Mouse (Mus musculus): Measurements from ENCODE around the gene Abi1. TPM values are rescaled to one million over a fixed set of nuclear protein-coding genes. Genes with fewer than 3 reads are reported as not detected.
A peak's percentile ranks its signal among the peaks of the same experiment; 100 is the strongest.
"Not testable (repeated sequence)": the region's sequence is repeated elsewhere in the genome, so short reads cannot be mapped to it uniquely, and the experiment has no call there.

The Abi1 gene
- polyA plus RNA-seq, 1 experiment from 2014 or later: 58.6 TPM

DNA sequence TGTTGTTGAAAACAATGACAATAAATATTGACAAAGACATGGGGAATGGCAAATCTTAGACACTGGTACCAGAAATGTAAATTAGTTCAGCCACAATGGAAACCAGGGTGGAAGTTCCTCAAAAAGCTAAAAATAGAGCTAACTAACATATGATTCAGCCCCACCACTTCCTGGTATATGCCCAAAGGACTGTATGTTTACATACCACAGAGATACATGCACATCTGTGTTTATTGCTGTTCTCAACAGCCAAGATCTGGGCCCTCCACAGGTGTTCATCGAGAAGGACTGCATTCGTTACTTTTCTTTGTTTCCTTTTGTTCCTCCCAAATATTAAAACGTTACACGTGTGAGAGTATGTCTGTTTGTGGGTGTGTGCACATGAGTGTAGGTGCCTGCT, 1.4 kb upstream of the Abi1 start:
- Histone ChIP-seq H3K27me3 (ENCODE audit: control insufficient read depth, insufficient read depth, low read length) (no peaks in the 10 kb centered on the region), H3K36me3 (ENCODE audit: control insufficient read depth, insufficient read depth, low read length) (no peaks in the 10 kb centered on the region), H3K9ac (replicated peaks; ENCODE audit: low read depth, low read length) (no peak overlapping the region), H3K27ac (ENCODE audit: low read length) (no peak overlapping the region), H3K9me3 (ENCODE audit: control insufficient read depth, low read depth, low read length) (no peaks in the 10 kb centered on the region), H3K4me2 (replicated peaks; ENCODE audit: low read depth, low read length) (no peak overlapping the region), H3K4me1 (ENCODE audit: control insufficient read depth, insufficient read depth, low read length) (0 out of 2 replicates have a peak, but pooled peaks cover 9% of the 10 kb centered on the region), H3K4me3 (ENCODE audit: low read depth, low read length) (no peak overlapping the region)
- whole genome bisulfite sequencing: 70% methylated on average over 4 of the region's 4 CpGs
- no peak for ATAC-seq (ENCODE audit: insufficient number of reproducible peaks, insufficient read depth, low FRiP score, low read depth)

- H3K27me3 ChIP-seq (ENCODE audit: control insufficient read depth, insufficient read depth, low read length); H3K4me3 ChIP-seq (ENCODE audit: low read depth, low read length); ATAC-seq (ENCODE audit: insufficient number of reproducible peaks, insufficient read depth, low FRiP score, low read depth); H3K9ac ChIP-seq (replicated peaks; ENCODE audit: low read depth, low read length); H3K36me3 ChIP-seq (ENCODE audit: control insufficient read depth, insufficient read depth, low read length); H3K9me3 ChIP-seq (ENCODE audit: control insufficient read depth, low read depth, low read length); H3K27ac ChIP-seq (ENCODE audit: low read length); H3K4me1 ChIP-seq (ENCODE audit: control insufficient read depth, insufficient read depth, low read length); H3K4me2 ChIP-seq (replicated peaks; ENCODE audit: low read depth, low read length): not testable (repeated sequence)
- 91% methylated on average over 7 of the region's 7 CpGs for WGBS
Observed at GRCm38 (mm10) chr2:23040690-23041089, 649 bp upstream of the Abi1 start.

- Histone ChIP-seq H3K4me1 (ENCODE audit: control insufficient read depth, insufficient read depth, low read length) (0 out of 2 replicates have a peak, but pooled peaks cover 9% of the 10 kb centered on the region), H3K27me3 (ENCODE audit: control insufficient read depth, insufficient read depth, low read length) (no peaks in the 10 kb centered on the region), H3K27ac (ENCODE audit: low read length) (peak overlapping the region; percentile 98), H3K9me3 (ENCODE audit: control insufficient read depth, low read depth, low read length) (no peaks in the 10 kb centered on the region), H3K9ac (replicated peaks; ENCODE audit: low read depth, low read length) (peak overlapping the region; percentile 92), H3K4me2 (replicated peaks; ENCODE audit: low read depth, low read length) (peak overlapping the region; percentile 49), H3K36me3 (ENCODE audit: control insufficient read depth, insufficient read depth, low read length) (no peaks in the 10 kb centered on the region), H3K4me3 (ENCODE audit: low read depth, low read length) (peak overlapping the region; percentile 81)
- peak; percentile 82 for ATAC-seq (ENCODE audit: insufficient number of reproducible peaks, insufficient read depth, low FRiP score, low read depth)
- under 1% methylated on average over 36 of the region's 59 CpGs for WGBS
Observed at GRCm38 (mm10) chr2:23039082-23040000, 700 bp downstream of the Abi1 start.

DNA sequence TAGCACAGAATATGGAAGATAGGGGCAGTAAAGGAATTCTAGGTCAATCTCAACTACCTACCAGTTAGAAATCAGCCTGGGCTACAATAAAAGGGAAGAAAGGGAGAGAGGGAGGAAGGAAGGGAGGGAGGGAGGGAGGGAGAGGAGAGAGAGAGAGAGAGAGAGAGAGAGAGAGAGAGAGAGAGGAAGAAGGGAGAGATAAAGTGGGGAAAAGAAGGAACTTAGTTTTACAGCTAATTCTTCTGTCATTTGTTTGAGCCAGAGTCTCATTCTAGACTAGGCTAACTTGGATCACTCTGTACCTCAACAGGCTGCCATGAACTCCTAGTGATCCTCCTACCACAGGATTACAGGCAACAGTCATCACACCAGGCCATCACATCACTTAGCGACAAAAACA, 4.6 kb downstream of the Abi1 start:
- no peak for ATAC-seq (ENCODE audit: insufficient number of reproducible peaks, insufficient read depth, low FRiP score, low read depth)
- no peak overlapping the region for H3K4me2 ChIP-seq (replicated peaks; ENCODE audit: low read depth, low read length)

GRCm38 (mm10) chr2:23034692-23035435, 5.2 kb downstream of the Abi1 start:
- Histone ChIP-seq H3K27me3 (ENCODE audit: control insufficient read depth, insufficient read depth, low read length) (no peaks in the 10 kb centered on the region), H3K9ac (replicated peaks; ENCODE audit: low read depth, low read length) (no peak overlapping the region), H3K4me2 (replicated peaks; ENCODE audit: low read depth, low read length) (no peak overlapping the region), H3K4me1 (ENCODE audit: control insufficient read depth, insufficient read depth, low read length) (0 out of 2 replicates have a peak, but pooled peaks cover 9% of the 10 kb centered on the region), H3K27ac (ENCODE audit: low read length) (no peak overlapping the region), H3K4me3 (ENCODE audit: low read depth, low read length) (no peak overlapping the region), H3K36me3 (ENCODE audit: control insufficient read depth, insufficient read depth, low read length) (no peaks in the 10 kb centered on the region), H3K9me3 (ENCODE audit: control insufficient read depth, low read depth, low read length) (no peaks in the 10 kb centered on the region)
- 75% methylated on average over 3 of the region's 3 CpGs for WGBS
- no peak for ATAC-seq (ENCODE audit: insufficient number of reproducible peaks, insufficient read depth, low FRiP score, low read depth)

More for the DNA sequence above, 4.6 kb downstream of the Abi1 start:
- H3K9me3 ChIP-seq (ENCODE audit: control insufficient read depth, low read depth, low read length): no peaks in the 10 kb centered on the region
- 97% methylated on average over 1 of the region's 1 CpGs for WGBS
- no peak overlapping the region for H3K27ac ChIP-seq (ENCODE audit: low read length)
- no peak overlapping the region for H3K4me3 ChIP-seq (ENCODE audit: low read depth, low read length)
- H3K27me3 ChIP-seq (ENCODE audit: control insufficient read depth, insufficient read depth, low read length): no peaks in the 10 kb centered on the region
- H3K9ac ChIP-seq (replicated peaks; ENCODE audit: low read depth, low read length): no peak overlapping the region
- H3K4me1 ChIP-seq (ENCODE audit: control insufficient read depth, insufficient read depth, low read length): 0 out of 2 replicates have a peak, but pooled peaks cover 9% of the 10 kb centered on the region
- H3K36me3 ChIP-seq (ENCODE audit: control insufficient read depth, insufficient read depth, low read length): no peaks in the 10 kb centered on the region

DNA sequence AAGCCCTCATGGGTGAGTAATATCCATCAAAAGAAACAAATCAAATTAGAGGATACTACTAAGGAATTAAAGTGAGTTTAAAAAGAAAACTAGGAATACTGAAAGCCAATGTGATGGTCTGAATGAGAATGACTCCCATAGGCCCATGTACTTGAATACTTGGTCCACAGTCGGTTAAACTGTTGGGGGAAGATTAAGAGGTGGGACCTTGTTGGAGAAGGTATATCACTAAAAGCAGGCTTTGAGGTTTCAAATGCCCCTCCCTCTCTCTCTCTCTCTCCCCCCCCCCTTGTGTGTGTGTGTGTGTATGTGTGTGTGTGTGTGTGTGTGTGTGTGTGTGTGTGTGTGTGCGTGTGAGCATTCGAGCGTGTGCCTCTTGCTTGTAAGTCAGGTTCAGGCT, 9.4 kb downstream of the Abi1 start:
- Histone ChIP-seq H3K4me1 (ENCODE audit: control insufficient read depth, insufficient read depth, low read length) (no peaks in the 10 kb centered on the region), H3K9ac (replicated peaks; ENCODE audit: low read depth, low read length) (no peak overlapping the region), H3K4me3 (ENCODE audit: low read depth, low read length) (no peak overlapping the region), H3K9me3 (ENCODE audit: control insufficient read depth, low read depth, low read length) (no peaks in the 10 kb centered on the region), H3K27ac (ENCODE audit: low read length) (no peak overlapping the region), H3K27me3 (ENCODE audit: control insufficient read depth, insufficient read depth, low read length) (no peaks in the 10 kb centered on the region), H3K4me2 (replicated peaks; ENCODE audit: low read depth, low read length) (no peak overlapping the region), H3K36me3 (ENCODE audit: control insufficient read depth, insufficient read depth, low read length) (no peaks in the 10 kb centered on the region)
- no peak for ATAC-seq (ENCODE audit: insufficient number of reproducible peaks, insufficient read depth, low FRiP score, low read depth)
- WGBS: 98% methylated on average over 4 of the region's 4 CpGs

DNA sequence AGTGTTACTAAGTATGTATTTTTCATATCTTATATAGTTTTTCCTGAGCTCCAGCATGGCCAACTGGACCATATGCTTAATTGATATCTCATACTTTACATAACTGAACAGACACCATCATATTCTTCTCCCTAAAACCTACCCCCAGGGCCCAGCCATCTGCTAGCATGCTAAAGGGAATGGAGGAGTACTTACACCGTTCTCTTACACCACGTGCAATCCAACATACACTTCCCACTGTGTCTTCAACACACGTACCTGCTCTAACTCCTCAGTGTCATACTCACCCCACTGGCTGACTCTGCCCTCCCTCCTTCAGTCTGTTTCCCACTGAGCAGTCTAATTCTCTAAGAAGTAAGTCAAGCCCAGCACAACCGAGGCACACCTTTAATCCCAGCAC, 11.2 kb downstream of the Abi1 start:
- Histone ChIP-seq H3K4me2 (replicated peaks; ENCODE audit: low read depth, low read length) (no peak overlapping the region), H3K9me3 (ENCODE audit: control insufficient read depth, low read depth, low read length) (no peaks in the 10 kb centered on the region), H3K36me3 (ENCODE audit: control insufficient read depth, insufficient read depth, low read length) (no peaks in the 10 kb centered on the region), H3K27ac (ENCODE audit: low read length) (no peak overlapping the region), H3K9ac (replicated peaks; ENCODE audit: low read depth, low read length) (no peak overlapping the region), H3K4me1 (ENCODE audit: control insufficient read depth, insufficient read depth, low read length) (no peaks in the 10 kb centered on the region), H3K4me3 (ENCODE audit: low read depth, low read length) (no peak overlapping the region), H3K27me3 (ENCODE audit: control insufficient read depth, insufficient read depth, low read length) (no peaks in the 10 kb centered on the region)
- WGBS: 89% methylated on average over 4 of the region's 4 CpGs
- no peak for ATAC-seq (ENCODE audit: insufficient number of reproducible peaks, insufficient read depth, low FRiP score, low read depth)

DNA sequence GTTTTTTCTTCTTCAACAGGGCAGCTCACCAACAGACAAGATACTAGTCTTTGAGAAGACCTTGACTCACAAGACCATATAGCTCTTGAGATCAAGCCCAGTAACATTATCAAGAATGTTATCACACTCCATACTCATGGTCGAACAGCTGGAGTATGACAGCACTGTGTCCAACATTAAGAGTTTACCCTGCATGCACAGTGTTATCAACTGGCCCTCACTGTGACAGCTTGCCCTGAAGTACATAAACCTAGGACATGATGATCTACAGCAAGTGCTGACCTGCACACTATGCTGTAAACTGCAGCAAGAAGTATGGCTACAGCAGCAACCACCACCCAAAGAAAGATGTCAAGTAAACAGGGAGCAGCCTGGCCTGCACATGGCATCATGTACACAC, 13.7 kb downstream of the Abi1 start:
- Histone ChIP-seq H3K27me3 (ENCODE audit: control insufficient read depth, insufficient read depth, low read length) (no peaks in the 10 kb centered on the region), H3K4me2 (replicated peaks; ENCODE audit: low read depth, low read length) (no peak overlapping the region), H3K27ac (ENCODE audit: low read length) (no peak overlapping the region), H3K4me1 (ENCODE audit: control insufficient read depth, insufficient read depth, low read length) (0 out of 2 replicates have a peak, but pooled peaks cover 2% of the 10 kb centered on the region), H3K9ac (replicated peaks; ENCODE audit: low read depth, low read length) (no peak overlapping the region), H3K9me3 (ENCODE audit: control insufficient read depth, low read depth, low read length) (no peaks in the 10 kb centered on the region), H3K4me3 (ENCODE audit: low read depth, low read length) (no peak overlapping the region), H3K36me3 (ENCODE audit: control insufficient read depth, insufficient read depth, low read length) (no peaks in the 10 kb centered on the region)
- WGBS: 82% methylated on average over 1 of the region's 1 CpGs
- no peak for ATAC-seq (ENCODE audit: insufficient number of reproducible peaks, insufficient read depth, low FRiP score, low read depth)
